Mouse (Mus musculus): ENCODE results near the gene Syf2.

Syf2 gene

DNA sequence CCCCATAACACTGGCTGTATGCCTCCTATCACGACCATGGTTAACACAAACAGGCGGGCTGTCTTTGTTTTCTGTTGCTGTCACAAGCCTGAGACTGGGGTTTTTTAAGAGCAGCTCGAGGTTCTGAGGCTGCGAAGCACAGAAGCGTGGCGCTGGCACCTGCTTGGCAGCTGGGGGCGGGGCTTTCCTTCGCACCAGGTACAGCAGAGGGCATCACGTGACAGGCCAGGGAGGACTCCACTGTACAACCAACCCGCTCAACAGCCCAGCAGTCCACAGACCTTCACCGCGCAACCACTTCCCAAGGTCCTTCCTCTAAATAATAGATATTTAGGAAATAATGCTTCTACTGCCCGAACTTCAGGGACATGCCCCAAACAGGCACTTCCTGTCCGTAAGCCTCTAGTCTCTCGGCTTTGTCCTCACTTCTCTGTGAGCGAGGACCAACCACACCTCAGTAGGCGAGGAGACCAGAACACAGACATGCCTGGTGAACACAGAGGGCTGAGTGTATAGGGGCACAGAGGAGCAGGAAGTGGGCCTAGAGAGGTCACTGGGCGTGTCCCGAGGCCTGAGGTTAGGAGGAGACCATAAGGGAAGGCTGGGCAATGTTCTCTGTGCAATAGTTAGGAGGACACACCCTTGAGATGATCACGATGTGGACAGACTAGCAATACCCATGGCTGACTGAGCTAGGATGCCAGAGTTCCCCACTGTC lies 37.3 kb downstream of the Syf2 start:
- in situ Hi-C loops (cut with MboI, MseI) = loop anchor here (5.0 kb wide), 1 partner anchor 64 kb away; no protein-coding TSS in a partner anchor

DNA sequence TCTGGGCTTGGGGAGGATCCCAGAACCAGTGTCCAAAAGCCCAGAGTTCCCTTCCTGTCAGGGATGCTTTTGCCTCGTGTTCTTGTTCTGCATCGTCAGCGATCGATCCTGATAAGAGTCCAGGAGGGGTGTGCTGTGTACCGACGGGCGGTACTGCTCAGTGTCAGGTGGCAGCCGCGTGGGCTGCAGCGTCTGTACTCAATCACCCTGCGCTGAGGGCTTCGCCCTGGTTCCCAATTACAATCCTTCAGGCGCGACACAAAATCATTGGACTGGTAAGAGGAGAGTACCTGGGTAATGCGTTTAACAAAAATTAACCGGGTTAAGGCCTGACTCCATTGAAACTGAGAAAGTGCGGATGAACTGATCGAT lies 37.9 kb downstream of the Syf2 start:
- in situ Hi-C loops (cut with MboI, MseI) = loop anchor here (5.0 kb wide), 1 partner anchor 64 kb away; no protein-coding TSS in a partner anchor

DNA sequence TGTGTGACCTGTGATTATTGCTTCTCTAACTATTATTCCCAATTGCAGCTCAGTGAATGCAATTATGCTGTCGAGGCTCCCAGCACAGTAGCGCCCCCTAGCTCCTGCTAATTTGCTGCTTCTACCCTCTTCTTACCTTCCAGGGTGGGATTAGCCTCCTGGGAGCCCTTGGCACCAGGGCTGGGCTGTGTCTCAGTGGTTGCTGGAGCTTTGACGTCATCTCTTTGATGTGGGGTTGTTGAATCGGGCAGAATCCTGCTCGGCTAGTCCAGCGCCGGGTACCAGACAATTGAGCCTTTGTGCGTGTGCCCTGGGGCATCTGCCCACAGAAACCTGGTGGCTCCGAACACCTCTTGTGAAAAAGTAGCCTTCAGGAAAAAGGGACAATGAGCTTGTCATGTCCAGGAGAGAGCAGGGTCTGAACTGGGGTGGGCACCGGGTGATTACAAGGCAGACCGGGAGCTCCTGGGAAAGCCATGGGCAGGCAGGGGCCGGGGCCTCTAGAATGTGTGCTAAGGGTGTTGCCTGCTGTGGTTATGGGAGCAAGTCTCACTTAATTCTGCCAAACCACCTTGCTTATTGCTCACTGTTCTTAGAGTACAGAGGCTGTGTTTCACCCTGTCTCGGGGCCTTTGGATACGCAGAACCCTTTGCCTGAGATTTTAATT lies 44.7 kb downstream of the Syf2 start:
- in situ Hi-C loops (cut with MboI, MseI) = loop anchor here (25.0 kb wide), 1 partner anchor 1687 kb away; no protein-coding TSS in a partner anchor

DNA sequence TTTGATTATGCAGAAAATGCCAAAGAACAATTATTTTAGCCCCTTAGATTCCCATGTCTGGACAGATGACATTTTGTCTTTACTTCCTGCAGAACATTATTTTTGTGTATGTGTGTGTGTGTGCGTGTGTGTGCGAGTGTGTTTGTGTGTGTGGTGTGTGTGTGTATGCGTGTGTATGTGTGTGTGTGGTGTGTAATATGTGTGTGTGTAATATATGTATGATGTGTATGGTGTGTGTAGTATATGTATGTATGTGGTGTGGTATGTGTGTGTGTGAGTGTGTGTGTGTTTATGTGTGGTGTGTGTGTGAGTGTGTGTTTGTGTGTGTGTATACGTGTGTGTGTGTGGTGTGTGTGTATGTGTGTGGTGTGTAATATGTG lies 45.2 kb downstream of the Syf2 start:
- in situ Hi-C loops (cut with MboI, MseI) = loop anchor here (25.0 kb wide), 1 partner anchor 1686 kb away; no protein-coding TSS in a partner anchor

DNA sequence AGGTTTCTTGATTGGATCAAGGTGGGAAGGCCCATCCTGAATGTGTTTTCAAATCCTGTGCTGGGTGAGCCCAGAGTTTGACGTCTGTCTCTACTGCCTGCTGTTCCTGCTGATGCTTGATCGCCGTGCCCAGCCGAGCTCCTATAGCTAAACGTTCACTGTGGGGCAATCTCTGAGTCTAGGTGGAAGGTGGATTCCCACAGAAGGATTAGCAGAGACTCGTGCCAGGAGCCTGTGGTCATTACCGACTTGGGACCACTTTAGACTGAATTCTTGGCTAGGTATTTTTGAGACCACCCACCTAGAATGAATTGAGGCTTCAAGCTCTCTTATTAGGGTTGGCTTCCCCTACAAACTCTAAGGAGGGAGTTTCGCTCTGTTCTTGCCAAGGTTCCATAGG lies 48.2 kb downstream of the Syf2 start:
- in situ Hi-C loops (cut with MboI, MseI) = loop anchor here (25.0 kb wide), 1 partner anchor 1683 kb away; no protein-coding TSS in a partner anchor

DNA sequence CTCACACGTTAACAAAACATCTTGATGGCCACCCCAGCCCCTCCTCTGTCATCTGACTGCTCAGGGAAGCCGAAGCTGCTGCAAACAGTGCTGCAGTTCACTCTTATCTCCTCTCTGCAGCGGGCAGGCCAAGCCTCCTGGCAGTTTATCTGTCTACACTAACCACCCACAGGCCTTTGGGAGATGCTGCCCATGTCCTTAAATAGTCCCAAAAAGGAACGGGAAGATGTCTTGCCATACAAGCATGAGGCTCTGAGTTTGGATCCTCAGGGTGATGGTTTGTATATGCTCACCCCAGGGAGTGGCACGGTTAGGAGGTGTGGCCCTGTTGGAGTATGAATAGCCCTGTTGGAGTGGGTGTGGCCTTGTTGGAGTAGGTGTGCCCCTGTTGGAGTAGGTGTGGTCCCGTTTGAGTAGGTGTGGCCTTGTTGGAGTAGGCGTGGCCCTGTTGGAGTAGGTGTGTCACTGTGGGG lies 51.3 kb downstream of the Syf2 start:
- in situ Hi-C loops (cut with MboI, MseI) = loop anchor here (25.0 kb wide), 1 partner anchor 1680 kb away; no protein-coding TSS in a partner anchor

DNA sequence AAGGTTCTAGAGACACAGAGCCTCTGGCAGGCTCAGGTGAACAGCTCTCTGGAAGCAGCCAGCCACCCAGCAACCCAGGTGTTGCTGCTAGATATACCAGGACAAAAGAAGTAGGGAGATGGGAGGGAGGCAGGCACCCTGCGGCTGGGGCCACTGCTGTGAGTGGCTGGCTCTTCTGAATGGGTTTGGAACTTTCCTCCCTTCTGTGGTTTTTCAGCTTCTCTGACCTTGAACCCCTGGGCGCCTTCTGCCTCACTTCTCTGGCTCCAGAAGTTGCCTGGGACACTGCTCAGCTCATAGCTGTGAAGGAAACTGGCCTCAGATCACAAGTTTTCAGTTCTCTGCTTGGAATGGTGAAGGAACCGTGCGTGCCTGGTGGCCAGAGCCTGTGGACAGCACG lies 52.4 kb downstream of the Syf2 start:
- in situ Hi-C loops (cut with MboI, MseI) = loop anchor here (25.0 kb wide), 1 partner anchor 1679 kb away; no protein-coding TSS in a partner anchor

DNA sequence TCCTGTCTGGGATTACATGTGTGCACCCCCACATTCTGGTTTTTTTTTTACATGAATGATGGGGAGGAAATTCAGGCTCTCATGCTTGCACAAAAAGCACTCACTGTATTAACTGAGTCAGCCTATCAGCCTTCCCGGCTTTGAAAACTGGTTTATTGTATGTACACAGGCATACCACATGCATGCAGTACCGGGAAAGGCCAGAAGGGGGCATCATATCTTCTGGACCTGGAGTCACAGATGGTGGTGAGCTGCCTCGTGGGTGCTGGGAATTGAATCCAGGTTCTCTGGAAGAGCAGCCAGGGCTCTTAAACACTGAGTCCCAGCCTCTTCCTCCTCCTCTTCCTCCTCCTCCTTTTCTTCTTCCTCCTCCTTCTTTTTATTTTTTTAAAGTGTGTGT lies 53.9 kb downstream of the Syf2 start:
- in situ Hi-C loops (cut with MboI, MseI) = loop anchor here (25.0 kb wide), 1 partner anchor 1678 kb away; no protein-coding TSS in a partner anchor

DNA sequence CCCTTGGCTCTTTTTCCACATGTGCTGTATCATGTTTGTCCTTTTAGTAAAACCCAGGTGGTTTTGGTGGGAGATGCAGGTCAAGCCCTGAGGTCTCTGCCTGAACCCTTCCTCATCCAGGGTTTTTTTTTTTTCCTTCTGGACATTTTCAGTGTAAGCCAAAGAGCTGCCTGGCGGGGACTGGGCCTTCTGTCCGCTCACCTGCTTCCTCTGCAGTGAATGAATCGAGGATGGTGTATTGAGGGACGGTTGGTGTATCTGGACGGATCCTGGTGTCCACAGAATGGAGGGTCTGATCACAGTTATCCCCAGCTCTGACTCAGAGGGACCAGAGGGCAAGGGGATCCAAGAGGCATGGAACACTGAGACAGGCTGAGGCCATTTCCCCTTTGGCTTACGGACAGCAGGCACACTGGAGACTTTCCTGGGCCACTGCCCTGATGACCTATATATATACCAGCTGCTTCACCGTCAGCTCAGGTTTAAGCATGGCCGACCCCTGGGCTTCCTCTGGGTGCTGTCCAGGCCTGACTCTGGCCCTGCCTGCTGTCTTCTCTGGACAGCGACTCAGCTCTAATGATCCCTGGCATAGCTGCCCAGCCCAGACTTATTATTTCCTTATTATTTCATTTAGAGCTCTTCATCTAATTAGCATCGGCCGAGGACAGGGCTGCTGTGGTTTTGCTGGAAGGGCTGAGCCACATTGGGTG lies 55.1 kb downstream of the Syf2 start:
- in situ Hi-C loops (cut with MboI, MseI) = loop anchor here (25.0 kb wide), 1 partner anchor 1677 kb away; no protein-coding TSS in a partner anchor

DNA sequence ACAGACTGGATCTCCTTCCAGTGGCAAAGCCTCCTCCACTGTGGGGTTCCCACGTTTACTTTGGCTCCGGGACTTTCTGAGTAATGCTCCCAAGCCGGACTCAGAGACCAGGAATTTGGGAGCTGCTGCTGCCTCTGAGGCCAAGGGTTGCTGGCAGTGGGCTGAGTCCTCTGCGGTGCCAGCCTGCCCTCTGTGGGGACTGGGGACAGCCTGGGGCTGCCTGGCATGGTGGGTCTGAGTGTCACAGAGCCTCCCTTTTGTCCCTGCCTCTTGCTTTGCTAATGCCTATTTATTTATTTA lies 55.6 kb downstream of the Syf2 start:
- in situ Hi-C loops (cut with MboI, MseI) = loop anchor here (25.0 kb wide), 1 partner anchor 1676 kb away; no protein-coding TSS in a partner anchor

DNA sequence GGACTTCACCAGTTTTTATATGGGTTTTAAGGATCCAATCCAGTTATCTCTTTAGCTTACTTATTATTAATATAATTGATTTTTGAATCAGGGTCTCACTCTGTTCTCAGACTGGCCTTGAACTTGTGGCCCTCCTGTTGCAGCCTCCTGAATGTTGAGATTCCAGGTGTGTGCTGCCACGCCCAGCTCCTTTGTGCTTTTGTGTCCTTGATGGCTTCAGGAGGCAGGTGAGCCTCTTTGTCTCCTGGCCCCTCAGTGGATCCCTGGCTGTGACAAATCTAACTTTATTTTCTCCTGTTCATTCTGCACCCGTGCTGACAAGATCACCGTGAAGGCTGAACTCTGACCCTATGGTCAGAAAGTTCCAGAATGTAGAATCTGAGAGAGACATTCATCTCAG lies 56.3 kb downstream of the Syf2 start:
- in situ Hi-C loops (cut with MboI, MseI) = loop anchor here (25.0 kb wide), 1 partner anchor 1675 kb away; no protein-coding TSS in a partner anchor
